Mouse (Mus musculus) heart, adult 2 months (tissue): ENCODE results near the gene Samd1. TPM values are rescaled to one million over a fixed set of nuclear protein-coding genes. Genes with fewer than 3 reads are reported as not detected.
A peak's percentile ranks its signal among the peaks of the same experiment; 100 is the strongest.

Experiments
- DNase-seq, 2 experiments: peaks; one replicate each; pipeline ENCODE4 v3.0.0; 2021
- H3K27ac ChIP-seq: fragments of 200-600 bp; 2 replicates; pipeline ENCODE4 v1.8.1; 2022
- H3K27me3 ChIP-seq: fragments of 200-500 bp; 2 replicates; pipeline ENCODE4 v1.6.1; 2012; ENCODE audit warnings: mild to moderate bottlenecking, low read length, inconsistent platforms, mixed read lengths; ENCODE audit not compliant: control insufficient read depth, insufficient read depth
- H3K36me3 ChIP-seq: fragments of 200-500 bp; 2 replicates; pipeline ENCODE4 v1.6.1; 2012; ENCODE audit warnings: low read length, inconsistent platforms; ENCODE audit not compliant: control insufficient read depth, insufficient read depth
- H3K4me1 ChIP-seq: fragments of 200-500 bp; 2 replicates; pipeline ENCODE4 v1.6.1; 2011; ENCODE audit warnings: low read length; ENCODE audit not compliant: control insufficient read depth, insufficient read depth
- H3K4me3 ChIP-seq: fragments of 200-600 bp; 2 replicates; pipeline ENCODE4 v1.8.1; 2022
- H3K79me2 ChIP-seq: fragments of 200-500 bp; replicated peaks from 2 replicates; pipeline ENCODE4 v1.6.1; 2012; ENCODE audit warnings: mild to moderate bottlenecking, inconsistent platforms, low read length, moderate library complexity, mixed read lengths; ENCODE audit not compliant: control insufficient read depth, insufficient read depth
- H3K9ac ChIP-seq: fragments of 200-500 bp; 2 replicates; pipeline ENCODE4 v1.6.1; 2012; ENCODE audit warnings: low read depth, mild to moderate bottlenecking, control low read depth, inconsistent platforms, low read length, mixed read lengths
- CTCF ChIP-seq: fragments of 200-600 bp; IDR thresholded peaks from 2 replicates; pipeline ENCODE4 v1.8.1; 2022; ENCODE audit warnings: antibody characterized with exemption, mild to moderate bottlenecking, moderate library complexity
- EP300 ChIP-seq: fragments of 200-500 bp; IDR thresholded peaks from 2 replicates; pipeline ENCODE4 v1.6.1; 2011; ENCODE audit warnings: low read depth, low read length, control low read depth; ENCODE audit not compliant: insufficient read depth
- POLR2A ChIP-seq: fragments of 200-500 bp; IDR thresholded peaks from 2 replicates; pipeline ENCODE4 v1.6.1; 2011; ENCODE audit warnings: mild to moderate bottlenecking, low read depth, low read length, control low read depth; ENCODE audit not compliant: insufficient read depth
- WGBS: fragments of 180-500 bp; shearing (Covaris S2); methylation state at CpG from one replicate; pipeline ENCODE4 v1.1.7; 2018; 5-methylcytosine and 5-hydroxymethylcytosine counted together
- intact Hi-C: fragments of 180-260 bp; cut with DNase I; formaldehyde crosslinking; loops from one replicate; pipeline ENCODE4 v1.15.1; 2025
- polyA plus RNA-seq: library from polyadenylated mRNA; depleted of rRNA; stranded (reverse); fragments of >200 nt; gene quantifications from 2 replicates; pipeline ENCODE4 v1.2.3, GENCODE M21; 2012
- total RNA-seq, 2 experiments: library from RNA; stranded (reverse); gene quantifications; 2 replicates each; pipeline ENCODE4 v1.2.3; 2021

The Samd1 gene
- total and polyA plus RNA-seq, 3 experiments, result 21.6 to 29.9 (median 29.7) TPM

- H3K36me3 ChIP-seq, result no peaks in the 10 kb centered on the region
- H3K27ac ChIP-seq, result peak overlapping the region; percentile 81
- no peaks in the 10 kb centered on the region for H3K27me3 ChIP-seq
- intact Hi-C loops, result loop anchor here (2.0 kb wide), 1 partner anchor 23 kb away; the partner anchor contains the start of gene Samd1
- DNase-seq, result peak in 1 of 2 experiments; percentile 45
- H3K4me1 ChIP-seq, result peaks cover 13% of the 10 kb centered on the region
- 2% methylated on average over 37 of the region's 37 CpGs for WGBS
- peak overlapping the region; percentile 97 for H3K9ac ChIP-seq
- peak overlapping the region; percentile 72 for H3K4me3 ChIP-seq
- TF ChIP-seq EP300 (no peak), POLR2A (0 out of 2 replicates have a peak, but pooled peaks have one; percentile 7), CTCF (no peak)
- H3K79me2 ChIP-seq, result peaks cover 6% of the 10 kb centered on the region; the same call in 1 of the 2 replicates
Observed at GRCm38 (mm10) chr8:83973161-83974031, 24.1 kb upstream of the Samd1 start.

DNA sequence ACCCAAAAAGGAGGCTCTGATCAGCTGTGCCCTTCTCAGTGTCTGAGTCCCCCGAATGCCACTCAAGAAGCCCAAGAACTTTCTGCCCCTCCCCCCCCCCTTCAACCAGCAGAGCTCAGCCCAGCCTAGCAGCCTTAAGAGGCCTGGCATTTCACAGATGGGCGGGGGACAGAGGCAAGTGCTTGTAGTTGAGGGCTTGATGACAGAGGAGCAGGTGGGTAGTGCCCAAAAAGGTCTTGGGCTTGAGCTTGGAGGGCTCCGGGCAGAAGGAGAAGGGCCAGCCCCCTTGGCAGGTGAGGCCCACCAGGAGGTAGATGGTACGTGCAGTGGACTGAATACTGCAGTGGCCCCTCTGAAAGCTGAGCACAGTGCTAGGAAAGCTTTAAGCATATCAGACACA, 23.0 kb upstream of the Samd1 start:
- WGBS, result 67% methylated on average over 4 of the region's 4 CpGs
- intact Hi-C loops, result loop anchor here (2.0 kb wide), 1 partner anchor 22 kb away; the partner anchor contains the start of gene Samd1
- H3K9ac ChIP-seq, result no peak overlapping the region
- no peak overlapping the region for H3K27ac ChIP-seq
- peaks cover 17% of the 10 kb centered on the region for H3K4me1 ChIP-seq
- H3K27me3 ChIP-seq, result no peaks in the 10 kb centered on the region
- H3K36me3 ChIP-seq, result no peaks in the 10 kb centered on the region
- no peak for TF ChIP-seq POLR2A
- TF ChIP-seq EP300, result no peak
- no peak for TF ChIP-seq CTCF
- H3K4me3 ChIP-seq, result no peak overlapping the region
- peaks cover 6% of the 10 kb centered on the region for H3K79me2 ChIP-seq
- peak in 1 of 2 experiments; percentile 23 for DNase-seq

DNA sequence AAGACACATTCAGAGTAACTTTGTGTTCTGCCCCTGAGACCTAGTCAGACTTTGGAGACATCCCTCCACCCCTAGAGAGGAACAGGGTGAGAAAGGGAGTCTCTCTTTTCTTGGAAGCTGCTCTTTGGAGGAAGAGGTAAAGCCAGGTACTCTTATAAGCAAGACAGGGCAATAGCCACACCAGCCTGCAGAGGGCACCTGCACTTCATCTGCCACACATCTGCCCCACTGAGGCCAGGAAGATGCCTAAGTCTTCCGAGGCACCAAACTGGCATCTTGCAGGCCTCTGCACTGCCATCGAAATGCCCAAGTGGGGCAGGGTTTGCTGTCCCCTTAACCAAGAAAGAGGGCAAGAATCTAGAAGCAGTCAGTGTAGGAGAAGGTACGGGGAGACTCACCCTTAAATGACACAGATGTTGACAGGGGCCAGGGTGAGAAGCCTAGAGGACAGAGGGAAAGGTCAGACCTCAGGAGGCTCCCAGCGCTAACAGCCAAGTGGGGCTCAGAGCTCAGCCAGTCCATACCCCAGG, 21.3 kb upstream of the Samd1 start:
- Histone ChIP-seq H3K79me2 (peaks cover 6% of the 10 kb centered on the region), H3K27me3 (no peaks in the 10 kb centered on the region), H3K27ac (peak overlapping the region; percentile 15; the same call in 1 of the 2 replicates), H3K36me3 (no peaks in the 10 kb centered on the region), H3K4me3 (no peak overlapping the region), H3K9ac (no peak overlapping the region), H3K4me1 (peaks cover 18% of the 10 kb centered on the region)
- 56% methylated on average over 4 of the region's 4 CpGs for WGBS
- TF ChIP-seq POLR2A (no peak), EP300 (no peak), CTCF (peak; percentile 70)
- DNase-seq, result peak; percentile 44 to 49
- intact Hi-C loops, result no loop called here

DNA sequence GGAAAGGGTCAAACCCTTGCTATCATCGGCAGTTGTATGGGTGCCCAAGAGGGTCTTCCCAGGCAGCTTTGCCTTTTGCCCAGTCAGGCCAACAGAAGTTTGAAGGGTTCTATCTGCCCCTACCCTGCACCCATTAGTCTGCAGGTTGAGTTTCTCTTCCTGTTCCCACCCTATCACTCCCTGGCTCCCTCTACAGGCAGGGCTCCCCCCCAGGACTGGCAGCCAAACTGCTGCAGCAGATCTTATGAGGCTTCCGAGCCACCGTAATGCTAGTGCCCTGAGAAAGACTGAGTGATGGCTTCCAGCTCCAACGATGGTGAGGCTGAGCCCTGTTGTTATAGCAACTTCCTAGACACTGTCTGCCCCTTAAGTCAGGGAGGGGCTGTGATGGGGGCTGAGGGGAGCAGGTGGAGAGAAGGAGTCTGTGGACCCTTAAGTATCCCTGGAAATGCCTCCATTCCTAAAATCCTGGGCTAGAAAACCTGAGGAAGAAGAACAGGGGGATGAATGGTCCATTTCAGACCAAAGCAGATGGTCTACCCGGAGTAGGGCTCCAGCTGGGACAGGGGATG, 20.6 kb upstream of the Samd1 start:
- TF ChIP-seq POLR2A (no peak), EP300 (no peak), CTCF (peak; percentile 50)
- peaks cover 18% of the 10 kb centered on the region for H3K4me1 ChIP-seq
- intact Hi-C loops, result no loop called here
- no peaks in the 10 kb centered on the region for H3K27me3 ChIP-seq
- no peak overlapping the region for H3K9ac ChIP-seq
- 67% methylated on average over 5 of the region's 5 CpGs for WGBS
- peaks cover 6% of the 10 kb centered on the region for H3K79me2 ChIP-seq
- H3K4me3 ChIP-seq, result no peak overlapping the region
- no peaks in the 10 kb centered on the region for H3K36me3 ChIP-seq
- no peak for DNase-seq
- peak overlapping the region; percentile 82 for H3K27ac ChIP-seq

DNA sequence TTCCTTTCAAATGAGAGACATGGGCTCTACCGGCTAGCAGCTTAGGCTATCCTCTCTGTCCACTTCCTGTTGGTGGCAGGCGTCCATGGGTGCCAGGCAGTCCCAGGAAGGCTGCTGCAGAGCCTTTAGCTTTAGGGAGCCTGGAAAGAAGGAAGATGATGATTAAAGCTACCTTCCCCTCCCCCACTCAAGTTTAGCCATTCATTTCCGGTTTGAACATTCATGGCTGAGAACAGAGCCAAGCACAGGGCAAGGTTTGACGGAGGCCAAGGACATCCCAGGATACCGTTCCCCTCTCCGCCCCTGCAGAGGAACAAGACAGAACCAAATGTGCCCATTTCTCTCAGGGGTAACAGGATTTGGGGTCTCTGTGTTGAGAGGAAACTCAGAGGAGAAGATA, 19.8 kb upstream of the Samd1 start:
- Histone ChIP-seq H3K9ac (peak overlapping the region; percentile 15), H3K4me3 (peak overlapping the region; percentile 24), H3K4me1 (peaks cover 16% of the 10 kb centered on the region), H3K36me3 (no peaks in the 10 kb centered on the region), H3K79me2 (peaks cover 6% of the 10 kb centered on the region), H3K27ac (peak overlapping the region; percentile 82), H3K27me3 (no peaks in the 10 kb centered on the region)
- TF ChIP-seq EP300 (no peak), POLR2A (no peak), CTCF (no peak)
- DNase-seq, result peak in 1 of 2 experiments; percentile 35
- intact Hi-C loops, result no loop called here
- WGBS, result 1% methylated on average over 6 of the region's 6 CpGs

GRCm38 (mm10) chr8:83978200-83978599, 19.3 kb upstream of the Samd1 start:
- intact Hi-C loops, result no loop called here
- H3K27me3 ChIP-seq, result no peaks in the 10 kb centered on the region
- 69% methylated on average over 9 of the region's 9 CpGs for WGBS
- H3K79me2 ChIP-seq, result peaks cover 2% of the 10 kb centered on the region
- peak overlapping the region; percentile 24 for H3K4me3 ChIP-seq
- no peaks in the 10 kb centered on the region for H3K36me3 ChIP-seq
- TF ChIP-seq CTCF, result no peak
- TF ChIP-seq POLR2A, result no peak
- no peak for TF ChIP-seq EP300
- no peak for DNase-seq
- peak overlapping the region; percentile 15 for H3K9ac ChIP-seq
- H3K4me1 ChIP-seq, result peaks cover 16% of the 10 kb centered on the region
- H3K27ac ChIP-seq, result peak overlapping the region; percentile 82
